Mouse (Mus musculus) left cerebral cortex, postnatal 4 days (tissue): ENCODE data around the gene Aup1. TPM values are rescaled to one million over a fixed set of nuclear protein-coding genes. Genes with fewer than 3 reads are reported as not detected.

ENCODE experiments used
- DNase-seq: peaks from one replicate; pipeline ENCODE4 v3.0.0-alpha.2; 2022
- intact Hi-C: fragments of 180-260 bp; cut with DNase I; formaldehyde crosslinking; loops from one replicate; pipeline ENCODE4 v1.15.1; 2025
- total RNA-seq, 2 experiments: library from RNA; stranded (reverse); gene quantifications; 2 replicates each; pipeline ENCODE4 v1.2.3; 2021

Aup1 gene
- total RNA-seq, 2 experiments from 2014 or later, result 94.8 to 98.5 TPM

DNA sequence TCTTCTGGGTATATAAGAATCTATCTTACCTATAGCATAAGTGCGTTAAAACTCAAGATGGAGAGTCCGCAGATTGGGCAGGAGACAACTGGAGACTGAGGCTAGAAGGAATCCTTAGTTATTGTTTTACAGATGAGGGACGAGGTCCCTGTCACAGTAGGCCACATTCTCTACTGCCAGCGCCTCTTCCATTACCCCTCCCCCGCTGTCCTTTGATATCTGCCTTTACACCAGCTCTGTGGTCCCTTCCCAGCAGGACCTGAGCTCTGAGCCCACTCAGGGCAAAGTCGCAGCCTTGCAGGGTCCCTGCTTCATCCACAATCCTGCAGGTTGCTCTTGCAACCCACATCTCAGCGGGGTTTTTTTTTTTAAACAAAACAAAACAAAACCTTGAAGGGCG lies 13.9 kb downstream of the Aup1 start:
- no peak for DNase-seq
- intact Hi-C loops, result no loop called here

- intact Hi-C loops, result no loop called here
- DNase-seq, result no peak
Measured at GRCm38 (mm10) chr6:83068706-83069487, 14.6 kb downstream of the Aup1 start.

DNA sequence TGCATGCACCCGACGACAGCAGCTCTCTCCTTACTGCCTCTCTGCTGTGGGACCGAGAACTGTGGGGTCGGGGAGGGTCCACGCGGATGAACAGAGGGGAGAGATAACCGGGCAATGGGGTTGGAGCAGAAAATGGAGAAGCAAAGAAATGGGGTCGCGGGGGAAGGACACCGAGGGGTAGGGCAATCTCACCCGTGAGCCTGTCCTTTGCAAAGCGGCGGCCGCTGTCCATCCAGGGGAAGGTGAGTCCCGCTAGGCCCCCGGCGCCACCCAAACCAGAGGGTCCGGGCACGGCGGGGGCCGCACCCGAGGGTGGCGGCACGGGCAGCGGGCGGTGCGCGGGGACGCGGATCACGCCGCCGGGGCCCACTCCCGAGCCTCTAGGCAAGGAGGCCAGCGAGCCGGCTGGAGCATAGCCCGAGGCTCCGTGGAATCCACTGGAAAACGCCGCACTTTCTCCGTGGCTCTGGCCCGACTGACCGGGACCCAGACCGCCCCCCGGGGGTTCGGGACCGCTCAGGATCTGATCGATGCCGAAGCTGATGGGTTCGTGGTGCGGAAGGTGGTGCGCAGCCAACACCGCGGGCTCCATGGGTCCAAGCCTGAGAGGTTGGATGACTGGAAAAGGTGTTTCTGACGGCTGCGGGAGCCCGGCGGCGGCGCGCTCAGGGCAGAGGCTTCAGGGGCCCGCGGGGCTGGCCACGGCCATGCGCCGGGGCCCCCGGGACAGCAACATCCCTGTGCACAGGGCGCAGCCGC lies 15.3 kb downstream of the Aup1 start:
- no peak for DNase-seq
- intact Hi-C loops, result no loop called here

DNA sequence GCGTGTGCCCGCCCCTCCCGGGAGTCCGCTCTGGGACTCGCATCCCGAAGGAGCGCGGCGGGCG lies 15.8 kb downstream of the Aup1 start, which contains the start of gene Tlx2:
TSS of gene Tlx2 (minus strand) at position 47 of the 64 bp plus-strand sequence.
- DNase-seq, result no peak
- intact Hi-C loops, result no loop called here

DNA sequence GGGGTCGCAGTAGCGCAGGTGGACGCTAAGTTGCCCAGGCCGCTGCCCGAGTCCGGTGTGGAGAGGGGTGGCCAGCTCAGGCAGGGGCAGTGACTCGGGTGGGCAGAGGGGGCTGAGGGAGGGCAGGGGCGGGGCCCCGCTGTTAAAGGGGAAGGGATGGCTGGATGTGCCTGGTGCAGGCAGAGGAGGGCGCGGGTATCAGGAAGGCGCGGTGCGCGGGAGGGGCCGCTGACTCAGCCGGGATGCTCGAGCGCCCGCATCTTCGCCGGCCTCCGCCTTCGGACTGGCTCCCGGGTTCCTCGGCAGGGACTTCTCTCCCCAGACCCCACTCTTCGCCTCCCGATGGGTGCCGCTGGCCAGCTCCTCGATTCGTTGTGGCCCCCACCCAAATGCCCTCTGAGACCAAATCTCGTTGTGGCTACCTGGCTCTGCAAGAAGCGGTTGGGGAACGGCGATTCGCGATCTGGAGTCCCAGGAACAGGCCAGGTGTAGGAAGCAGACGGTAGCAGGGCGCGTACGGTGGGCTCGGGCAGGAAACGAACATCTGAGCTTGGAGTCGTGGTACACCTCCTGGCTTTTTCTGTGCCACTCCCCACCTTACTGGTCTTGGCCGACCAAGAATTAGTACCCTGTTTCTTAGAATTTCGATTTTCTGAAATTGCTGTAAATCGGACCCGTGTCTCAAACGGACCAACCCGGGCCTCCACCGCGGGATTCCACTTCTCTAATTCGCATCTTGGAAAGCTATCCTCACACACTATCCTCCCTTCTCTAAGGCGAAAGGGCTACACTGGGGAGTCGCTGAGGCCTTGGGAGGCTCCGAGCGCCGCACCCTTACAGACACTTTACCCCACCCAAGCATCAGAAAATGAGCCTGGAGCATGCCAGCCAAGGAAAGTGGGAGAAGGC lies 16.2 kb downstream of the Aup1 start:
- no peak for DNase-seq
- intact Hi-C loops, result no loop called here

DNA sequence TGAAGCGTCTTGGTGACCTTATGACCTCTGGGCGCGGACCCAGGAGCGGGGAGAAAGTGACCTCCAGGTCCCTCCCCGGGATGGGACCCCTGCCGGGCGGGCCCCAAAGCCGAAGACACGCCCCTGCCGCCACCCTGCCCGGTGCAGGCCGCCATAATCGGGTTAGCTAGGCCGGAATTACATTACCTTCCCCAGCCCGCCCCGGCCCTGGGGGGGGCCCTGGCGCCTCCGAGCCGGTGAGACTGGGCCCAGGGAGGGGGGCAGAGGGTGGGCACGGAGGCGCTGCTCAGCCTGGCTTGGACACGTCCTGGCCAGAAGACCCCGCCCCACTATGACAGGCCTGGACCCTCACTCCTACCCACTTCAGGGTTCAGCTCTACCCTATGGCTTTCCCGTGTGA lies 16.9 kb downstream of the Aup1 start:
- intact Hi-C loops, result no loop called here
- no peak for DNase-seq

DNA sequence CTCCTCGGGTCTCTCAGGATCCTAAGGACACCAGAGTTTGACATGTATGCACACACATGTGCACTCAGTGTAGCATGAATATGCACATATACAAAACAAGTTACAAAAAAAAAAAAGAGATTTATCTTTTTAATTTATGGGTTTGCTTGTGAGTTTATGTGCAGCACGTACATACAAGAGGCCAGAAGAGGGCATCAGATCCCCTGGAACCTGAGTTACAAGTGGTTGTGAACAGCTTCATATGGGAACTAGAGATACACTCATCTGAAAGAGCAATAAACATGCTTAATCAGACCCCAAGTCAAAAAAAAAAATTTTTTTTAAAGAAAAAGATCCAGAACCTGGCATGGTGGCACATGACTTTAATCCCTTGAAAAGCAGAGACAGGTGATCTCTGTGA lies 20.7 kb downstream of the Aup1 start:
- intact Hi-C loops, result no loop called here
- DNase-seq, result no peak

DNA sequence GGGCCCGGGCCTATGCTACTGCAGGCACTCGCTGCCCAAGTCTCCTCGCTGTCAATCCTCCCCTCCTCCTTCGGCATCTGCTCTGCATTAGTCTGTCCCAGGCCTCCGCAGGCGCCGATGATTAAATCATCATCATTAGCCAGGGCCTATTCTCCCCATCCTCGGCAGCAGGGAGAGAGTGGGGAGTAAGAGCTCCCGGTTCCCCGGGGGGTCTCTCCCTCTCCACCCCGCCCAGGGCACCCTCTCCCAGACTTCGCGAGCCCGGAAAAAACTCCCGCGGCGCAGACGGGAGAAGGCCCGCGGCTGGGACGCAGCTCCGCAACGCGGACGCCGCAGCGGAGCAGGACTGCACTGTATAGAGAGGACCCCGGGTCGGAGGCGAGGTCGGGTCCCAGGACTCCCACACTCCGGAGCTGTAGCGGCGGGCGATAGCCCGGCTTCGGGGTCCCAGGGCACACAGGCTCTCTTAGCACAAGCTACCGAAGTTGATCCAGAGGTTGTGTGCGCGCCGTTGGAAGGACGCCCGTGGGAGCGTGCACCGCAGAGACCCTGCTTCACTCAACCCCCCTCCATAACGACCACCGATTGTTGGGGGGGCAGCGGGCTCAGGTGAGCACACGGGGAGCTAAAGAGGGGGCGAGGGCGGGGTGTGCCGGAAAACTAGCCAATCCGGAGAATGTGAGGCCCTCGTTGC lies 23.5 kb downstream of the Aup1 start, which contains the start of gene Pcgf1:
TSS of gene Pcgf1 (plus strand) at position 240 of the 694 bp plus-strand sequence.
- intact Hi-C loops, result no loop called here
- DNase-seq, result no peak

DNA sequence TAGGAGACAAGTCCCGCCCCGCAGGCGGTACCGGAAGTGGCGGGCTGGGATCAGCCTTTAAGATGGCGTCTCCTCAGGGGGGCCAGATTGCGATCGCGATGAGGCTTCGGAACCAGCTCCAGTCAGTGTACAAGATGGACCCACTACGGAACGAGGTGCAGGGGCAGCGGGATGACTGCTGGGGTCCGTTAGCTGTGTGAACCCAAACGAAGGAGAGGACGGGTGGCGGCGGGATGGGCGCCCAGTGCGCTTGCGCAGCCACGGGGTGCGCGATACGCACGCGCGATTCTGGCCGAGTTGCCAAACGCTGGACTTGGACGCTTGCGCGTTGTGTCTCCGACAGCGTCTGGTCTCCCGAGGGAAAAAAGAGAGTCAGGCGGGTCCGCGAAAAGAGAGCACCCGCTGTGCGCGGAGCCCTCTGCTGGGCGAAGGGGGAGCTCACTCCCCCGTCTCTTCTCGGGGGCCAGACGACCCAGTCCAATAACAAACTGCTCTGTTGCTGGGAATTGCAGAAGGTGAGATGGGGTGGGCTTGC lies 24.1 kb downstream of the Aup1 start:
- DNase-seq, result peak; percentile 100
- intact Hi-C loops, result no loop called here

DNA sequence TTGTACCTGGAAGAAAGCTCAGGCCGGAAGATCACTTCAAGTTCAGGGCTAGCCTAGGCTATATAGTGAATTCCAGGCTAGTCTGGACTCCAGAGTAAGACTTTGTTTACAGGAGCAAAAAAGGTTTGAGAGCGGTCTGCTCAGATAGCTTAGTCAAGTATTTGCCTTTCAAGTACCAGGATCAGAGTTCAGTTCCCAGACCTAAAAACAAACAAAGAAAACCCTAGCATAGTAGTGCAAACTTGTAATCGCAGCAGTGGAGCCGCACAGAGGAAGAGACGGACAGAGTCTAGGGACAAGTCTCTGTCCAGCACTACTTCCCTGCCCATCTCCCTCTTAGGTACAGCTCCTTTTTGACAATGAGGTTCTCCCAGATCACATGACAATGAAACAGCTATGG lies 25.9 kb downstream of the Aup1 start:
- no peak for DNase-seq
- intact Hi-C loops, result no loop called here

GRCm38 (mm10) chr6:83083497-83083896 lies 29.2 kb downstream of the Aup1 start:
- DNase-seq, result no peak
- intact Hi-C loops, result no loop called here

GRCm38 (mm10) chr6:83084477-83084876 lies 30.2 kb downstream of the Aup1 start:
- intact Hi-C loops, result no loop called here

GRCm38 (mm10) chr6:83086121-83087035 lies 32.1 kb downstream of the Aup1 start, which contains the start of gene Lbx2:
TSS of gene Lbx2 (plus strand) at chr6:83086367.
- no peak for DNase-seq
- intact Hi-C loops, result no loop called here

More at GRCm38 (mm10) chr6:83084477-83084876, 30.2 kb downstream of the Aup1 start:
- no peak for DNase-seq

DNA sequence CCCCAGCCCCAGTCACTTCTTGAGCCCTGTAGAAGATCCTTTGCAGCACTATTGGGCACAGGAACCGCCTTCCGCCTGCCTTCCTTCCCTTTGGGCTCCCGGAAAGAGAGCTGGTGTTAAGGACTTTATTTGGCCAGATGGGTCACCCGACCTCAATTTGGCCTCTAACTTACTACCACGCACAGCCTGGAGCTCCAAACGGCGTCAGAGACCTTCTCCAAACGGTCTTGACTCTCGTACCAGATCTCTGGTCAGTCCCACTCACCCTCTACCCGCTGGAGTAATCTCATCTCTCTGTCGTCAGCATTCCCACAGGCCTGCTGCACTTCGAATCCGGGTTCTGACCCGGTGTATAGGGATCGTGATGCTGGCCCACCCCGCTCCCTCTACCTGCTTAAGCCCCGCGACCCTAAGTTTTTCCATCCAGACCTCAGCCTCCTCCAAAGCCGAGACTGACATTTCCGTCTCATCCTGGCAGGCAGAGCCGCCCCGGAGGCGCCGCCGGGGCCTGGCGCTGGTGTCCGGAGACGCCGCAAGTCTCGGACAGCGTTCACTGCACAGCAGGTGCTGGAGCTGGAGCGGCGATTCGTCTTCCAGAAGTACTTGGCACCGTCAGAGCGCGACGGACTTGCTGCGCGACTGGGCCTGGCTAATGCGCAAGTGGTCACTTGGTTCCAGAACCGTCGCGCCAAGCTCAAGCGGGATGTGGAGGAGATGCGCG lies 33.0 kb downstream of the Aup1 start:
- intact Hi-C loops, result no loop called here
- no peak for DNase-seq

DNA sequence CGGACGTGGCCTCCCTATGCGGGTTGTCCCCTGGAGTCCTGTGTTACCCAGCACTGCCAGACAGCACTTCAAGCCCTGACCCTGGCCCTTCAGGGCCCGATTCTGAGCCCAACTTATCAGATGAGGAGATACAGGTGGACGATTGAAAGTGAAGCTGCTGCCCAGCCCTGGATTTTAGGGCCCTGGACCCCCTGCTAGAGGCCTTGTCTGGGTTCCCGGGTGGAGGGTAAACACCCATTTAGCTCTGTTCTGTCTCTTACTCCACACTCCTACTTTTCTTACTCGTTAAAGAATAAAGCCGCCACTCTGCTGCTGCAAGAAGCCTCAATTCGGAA lies 33.6 kb downstream of the Aup1 start:
- no peak for DNase-seq
- intact Hi-C loops, result no loop called here

- intact Hi-C loops, result no loop called here
- no peak for DNase-seq
Measured at GRCm38 (mm10) chr6:83092416-83093127, 38.3 kb downstream of the Aup1 start.

DNA sequence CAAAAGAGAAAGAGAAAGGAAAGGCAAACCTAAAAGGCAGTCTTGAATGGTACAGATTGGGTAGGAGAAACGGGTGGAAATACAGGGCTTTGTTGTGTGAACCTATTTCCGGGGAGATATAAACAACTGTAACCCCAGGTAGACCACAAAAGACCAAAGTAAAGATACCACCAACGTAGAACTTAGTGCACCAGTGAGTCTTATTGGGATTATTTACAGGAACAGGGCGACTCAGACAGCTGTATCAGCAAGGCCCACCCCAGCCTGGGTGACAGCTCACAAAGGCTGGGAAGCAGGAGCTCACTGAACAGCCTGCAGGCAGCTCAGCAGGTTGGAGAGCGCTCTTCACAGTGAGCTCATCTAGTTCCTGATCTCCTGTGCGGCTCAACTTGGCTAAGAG lies 41.6 kb downstream of the Aup1 start:
- intact Hi-C loops, result no loop called here

GRCm38 (mm10) chr6:83098411-83098810 lies 44.1 kb downstream of the Aup1 start:
- intact Hi-C loops, result no loop called here
- DNase-seq, result no peak

More for the DNA sequence above, 41.6 kb downstream of the Aup1 start:
- no peak for DNase-seq
